Mouse (Mus musculus): ENCODE measurements around the gene Tollip.

DNA sequence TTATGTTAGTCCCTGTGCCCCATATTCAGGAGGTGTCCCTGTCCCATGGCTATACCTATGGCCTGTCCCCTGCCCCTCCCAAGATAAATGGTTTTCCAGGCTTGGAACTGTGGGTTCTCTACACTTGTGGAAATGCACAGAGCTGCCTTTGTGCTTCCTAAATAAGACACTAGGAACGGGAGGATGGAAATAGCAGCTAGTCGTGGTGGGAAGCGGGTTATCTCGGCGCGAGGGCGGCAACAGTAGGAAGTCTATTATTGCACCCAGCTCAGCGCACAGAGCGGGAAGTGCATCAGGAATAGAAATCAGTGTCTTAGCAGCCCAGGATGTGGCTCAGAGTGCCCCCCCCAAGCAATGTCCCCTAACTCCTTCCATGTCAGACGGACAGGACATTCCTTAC is 10.3 kb upstream of the Tollip start:
- TF ChIP-seq CTCF (IDR thresholded peaks at IDR 0.05; ENCODE audit: insufficient read depth, low read length) = no peak
- TF ChIP-seq POLR2A (IDR thresholded peaks at IDR 0.05; ENCODE audit: borderline replicate concordance, extremely low read depth, low read depth, low read length) = no peak
